Mouse (Mus musculus) neural tube, embryonic 12.5 days (tissue): ENCODE results near the gene Pknox2. TPM values are rescaled to one million over a fixed set of nuclear protein-coding genes. Genes with fewer than 3 reads are reported as not detected.
A peak's percentile ranks its signal among the peaks of the same experiment; 100 is the strongest.

Experiments used
- ATAC-seq: fragments of 200-750 bp; cut with Nextera tagmentation; 2 replicates; pipeline ENCODE4 v1.8.0; 2017; ENCODE audit warnings: low read depth, mild to moderate bottlenecking, moderate TSS enrichment, moderate library complexity; ENCODE audit not compliant: low FRiP score
- H3K27ac ChIP-seq: fragments of 300-500 bp; sonication (generic); 2 replicates; pipeline ENCODE4 v1.5.1; 2016
- H3K27me3 ChIP-seq: fragments of 300-500 bp; sonication (generic); replicated peaks from 2 replicates; pipeline ENCODE4 v1.6.1; 2016; ENCODE audit warnings: mild to moderate bottlenecking
- H3K36me3 ChIP-seq: fragments of 300-500 bp; sonication (generic); 2 replicates; pipeline ENCODE4 v1.6.1; 2016; ENCODE audit warnings: mild to moderate bottlenecking
- H3K4me1 ChIP-seq: fragments of 300-500 bp; sonication (generic); 2 replicates; pipeline ENCODE4 v1.6.1; 2016
- H3K4me2 ChIP-seq: fragments of 300-500 bp; sonication (generic); replicated peaks from 2 replicates; pipeline ENCODE4 v1.6.1; 2016; ENCODE audit warnings: mild to moderate bottlenecking
- H3K4me3 ChIP-seq: fragments of 300-500 bp; sonication (generic); 2 replicates; pipeline ENCODE4 v1.5.1; 2016
- H3K9ac ChIP-seq: fragments of 300-500 bp; sonication (generic); 2 replicates; pipeline ENCODE4 v1.6.1; 2016; ENCODE audit warnings: mild to moderate bottlenecking
- H3K9me3 ChIP-seq: fragments of 300-500 bp; sonication (generic); 2 replicates; pipeline ENCODE4 v1.6.1; 2016; ENCODE audit warnings: mild to moderate bottlenecking
- WGBS: fragments of 180-500 bp; shearing (Covaris S2); methylation state at CpG from one replicate; pipeline ENCODE4 v1.1.7; 2016; 5-methylcytosine and 5-hydroxymethylcytosine counted together
- polyA plus RNA-seq: library from polyadenylated mRNA; unstranded; fragments of >200 nt; fragmentation: Nextera tagmentation; extraction: Ambion mirVana; gene quantifications from 2 replicates; pipeline ENCODE4 v1.2.1, GENCODE M21; 2016

Pknox2 gene
- polyA plus RNA-seq, 1 experiment from 2014 or later: 45.2 TPM

- no peak overlapping the region for H3K4me3 ChIP-seq
- 54% methylated on average over 5 of the region's 5 CpGs for WGBS
- no peaks in the 10 kb centered on the region for H3K27me3 ChIP-seq
- peaks cover 8% of the 10 kb centered on the region; the same call in 1 of the 2 replicates for H3K4me1 ChIP-seq
- H3K36me3 ChIP-seq: no peaks in the 10 kb centered on the region
- no peak overlapping the region for H3K27ac ChIP-seq
- no peaks in the 10 kb centered on the region for H3K9me3 ChIP-seq
- no peak overlapping the region for H3K9ac ChIP-seq
- no peak overlapping the region for H3K4me2 ChIP-seq
- ATAC-seq: 0 out of 2 replicates have a peak, but pooled peaks have one; percentile 8
These were observed 230.3 kb downstream of the Pknox2 start for GRCm38 (mm10) chr9:36916915-36917314.

DNA sequence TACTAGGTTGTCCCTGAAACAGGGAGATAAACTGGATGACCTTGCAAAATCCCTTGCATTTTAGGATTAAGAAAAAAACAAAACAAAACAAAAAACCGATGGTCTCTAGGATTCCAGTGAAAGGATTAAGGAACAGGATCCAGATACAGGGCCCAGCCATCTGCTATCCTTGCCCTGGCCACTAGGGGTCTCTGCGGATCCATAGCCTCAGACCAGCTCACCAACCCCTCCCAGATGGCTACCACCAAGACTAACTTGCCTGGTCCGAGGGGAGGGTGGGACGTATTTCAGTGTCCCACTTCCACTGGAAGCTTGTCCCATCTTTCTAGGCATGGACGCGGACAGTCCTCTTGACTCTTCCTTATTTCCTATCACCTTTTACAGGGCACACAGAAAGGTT lies 230.8 kb downstream of the Pknox2 start:
- no peak overlapping the region for H3K27ac ChIP-seq
- no peaks in the 10 kb centered on the region for H3K36me3 ChIP-seq
- H3K27me3 ChIP-seq: no peaks in the 10 kb centered on the region
- H3K9me3 ChIP-seq: no peaks in the 10 kb centered on the region
- H3K4me1 ChIP-seq: 0 out of 2 replicates have a peak, but pooled peaks cover 3% of the 10 kb centered on the region
- no peak overlapping the region for H3K4me2 ChIP-seq
- 7% methylated on average over 6 of the region's 6 CpGs for WGBS
- peak; percentile 70 for ATAC-seq
- H3K4me3 ChIP-seq: no peak overlapping the region
- H3K9ac ChIP-seq: no peak overlapping the region

- Histone ChIP-seq H3K4me3 (no peak overlapping the region), H3K36me3 (peaks cover 29% of the 10 kb centered on the region), H3K4me2 (no peak overlapping the region), H3K4me1 (no peaks in the 10 kb centered on the region), H3K9ac (no peak overlapping the region), H3K27me3 (no peaks in the 10 kb centered on the region), H3K27ac (no peak overlapping the region), H3K9me3 (no peaks in the 10 kb centered on the region)
- ATAC-seq: 0 out of 2 replicates have a peak, but pooled peaks have one; percentile 50
- 83% methylated on average over 4 of the region's 4 CpGs for WGBS
These were observed 241.8 kb downstream of the Pknox2 start for GRCm38 (mm10) chr9:36905452-36905851.

- no peaks in the 10 kb centered on the region for H3K27me3 ChIP-seq
- no peaks in the 10 kb centered on the region for H3K9me3 ChIP-seq
- ATAC-seq: no peak
- H3K9ac ChIP-seq: no peak overlapping the region
- 91% methylated on average over 4 of the region's 4 CpGs for WGBS
- no peak overlapping the region for H3K4me3 ChIP-seq
- no peak overlapping the region for H3K27ac ChIP-seq
- H3K4me1 ChIP-seq: no peaks in the 10 kb centered on the region
- H3K36me3 ChIP-seq: peaks cover 22% of the 10 kb centered on the region
- H3K4me2 ChIP-seq: no peak overlapping the region
These were observed 246.7 kb downstream of the Pknox2 start for GRCm38 (mm10) chr9:36900464-36900863.

DNA sequence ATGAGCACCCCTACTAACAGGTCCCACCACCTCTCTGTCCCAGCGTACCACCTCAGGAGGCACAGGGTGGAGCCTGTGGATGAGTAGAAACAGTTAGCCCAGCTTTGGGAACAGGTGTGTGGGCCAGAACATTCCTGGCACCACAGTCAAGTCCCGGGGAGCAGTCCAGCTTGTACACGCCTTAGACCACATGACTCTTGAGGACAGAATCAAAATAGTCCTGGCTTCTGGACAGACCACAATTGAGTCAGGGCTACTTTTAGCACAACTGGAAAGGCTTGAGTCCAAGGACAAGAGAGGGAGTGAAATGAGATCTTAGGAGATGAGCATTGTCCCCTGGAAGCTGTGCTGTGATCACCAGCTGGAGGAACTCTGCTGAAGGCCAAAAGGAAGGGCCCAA lies 248.6 kb downstream of the Pknox2 start:
- H3K4me2 ChIP-seq: no peak overlapping the region
- H3K27me3 ChIP-seq: no peaks in the 10 kb centered on the region
- no peak for ATAC-seq
- 96% methylated on average over 3 of the region's 3 CpGs for WGBS
- H3K4me1 ChIP-seq: no peaks in the 10 kb centered on the region; the same call in 1 of the 2 replicates
- no peak overlapping the region for H3K27ac ChIP-seq
- peaks cover 24% of the 10 kb centered on the region for H3K36me3 ChIP-seq
- H3K9me3 ChIP-seq: no peaks in the 10 kb centered on the region
- no peak overlapping the region for H3K4me3 ChIP-seq
- H3K9ac ChIP-seq: no peak overlapping the region

- Histone ChIP-seq H3K4me2 (no peak overlapping the region), H3K27ac (no peak overlapping the region)
- 86% methylated on average over 8 of the region's 8 CpGs for WGBS
These were observed 252.1 kb downstream of the Pknox2 start for GRCm38 (mm10) chr9:36895009-36895693.

DNA sequence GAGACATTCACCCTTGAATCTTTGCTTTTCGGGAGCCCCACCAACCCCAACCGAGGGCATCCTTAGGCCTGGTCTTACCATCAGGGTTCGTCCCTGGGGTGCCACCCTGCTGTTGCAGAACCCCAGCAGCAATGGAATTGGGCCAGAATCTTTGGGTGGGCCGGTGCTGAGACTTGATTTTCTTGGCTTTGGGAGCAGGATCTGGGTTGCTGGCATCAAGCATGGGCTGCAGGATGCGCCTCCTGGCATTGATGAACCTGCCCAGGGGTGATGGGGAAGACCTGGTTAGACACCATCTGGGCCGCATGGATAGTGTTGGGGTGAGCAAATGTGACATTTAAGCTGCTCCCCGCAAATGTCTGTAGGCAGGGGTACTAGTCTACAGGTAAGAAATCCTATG lies 253.0 kb downstream of the Pknox2 start:
- H3K4me1 ChIP-seq: no peaks in the 10 kb centered on the region; the same call in 1 of the 2 replicates
- H3K4me2 ChIP-seq: no peak overlapping the region

More at GRCm38 (mm10) chr9:36895009-36895693, 252.1 kb downstream of the Pknox2 start:
- Histone ChIP-seq H3K27me3 (no peaks in the 10 kb centered on the region), H3K4me3 (no peak overlapping the region), H3K36me3 (peaks cover 31% of the 10 kb centered on the region), H3K9me3 (no peaks in the 10 kb centered on the region), H3K9ac (no peak overlapping the region), H3K4me1 (no peaks in the 10 kb centered on the region; the same call in 1 of the 2 replicates)
- ATAC-seq: peak; percentile 72; the same call in 1 of the 2 replicates

DNA sequence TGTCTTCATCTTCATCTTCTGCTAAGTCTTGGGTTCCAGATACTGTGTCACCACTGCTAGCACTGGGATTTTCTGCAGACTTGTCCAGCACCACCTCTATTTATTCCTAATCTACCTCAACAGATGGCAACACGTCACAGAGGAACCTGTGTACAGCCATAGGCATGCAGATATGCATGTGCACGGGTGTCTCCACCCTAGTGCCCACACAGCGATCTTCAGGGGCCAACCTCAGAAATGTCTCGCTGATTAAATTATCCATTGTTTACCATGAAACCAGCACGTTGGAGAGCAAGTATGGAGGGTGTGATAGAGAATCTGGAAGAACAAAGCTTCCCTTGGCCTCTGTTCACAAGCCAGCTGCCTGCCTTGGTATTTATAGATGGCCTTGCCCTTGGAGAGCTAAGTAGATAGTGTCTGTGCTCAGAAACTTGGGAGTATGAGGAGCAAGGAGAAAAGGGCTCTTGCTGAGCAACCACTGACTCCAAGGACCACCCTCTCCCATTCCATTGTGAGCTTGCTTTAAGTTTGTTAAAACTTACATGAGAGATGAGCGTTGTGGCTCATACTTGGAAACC lies 253.7 kb downstream of the Pknox2 start:
- no peak for ATAC-seq
- peaks cover 26% of the 10 kb centered on the region for H3K36me3 ChIP-seq
- H3K9me3 ChIP-seq: no peaks in the 10 kb centered on the region
- no peaks in the 10 kb centered on the region for H3K27me3 ChIP-seq
- WGBS: 88% methylated on average over 6 of the region's 6 CpGs
- H3K27ac ChIP-seq: no peak overlapping the region
- no peak overlapping the region for H3K4me3 ChIP-seq
- H3K4me2 ChIP-seq: no peak overlapping the region
- H3K9ac ChIP-seq: no peak overlapping the region
- no peaks in the 10 kb centered on the region; the same call in 1 of the 2 replicates for H3K4me1 ChIP-seq

More for the DNA sequence above, 253.0 kb downstream of the Pknox2 start:
- 93% methylated on average over 7 of the region's 7 CpGs for WGBS
- Histone ChIP-seq H3K36me3 (peaks cover 31% of the 10 kb centered on the region), H3K9ac (no peak overlapping the region), H3K9me3 (no peaks in the 10 kb centered on the region), H3K4me3 (no peak overlapping the region), H3K27ac (no peak overlapping the region), H3K27me3 (no peaks in the 10 kb centered on the region)
- no peak for ATAC-seq

DNA sequence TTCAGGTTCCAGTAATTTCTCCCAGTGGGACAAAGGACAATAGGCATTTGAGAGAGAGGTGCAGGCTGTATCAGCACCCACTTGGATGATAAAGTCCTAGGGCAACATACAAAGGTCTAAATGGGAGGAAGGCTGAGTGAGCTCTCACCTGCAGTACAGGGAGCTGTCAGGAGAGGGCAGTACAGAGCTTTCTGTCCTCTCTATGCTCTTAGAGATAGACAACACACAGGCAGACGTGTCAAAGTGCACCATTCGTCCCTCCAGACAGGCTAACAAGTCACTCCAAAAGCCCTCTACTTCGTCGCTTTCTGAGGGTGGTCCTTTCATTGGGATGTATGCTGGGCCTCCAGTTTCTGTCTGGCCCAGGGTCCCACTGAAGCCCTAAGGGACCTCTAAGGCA lies 256.7 kb downstream of the Pknox2 start:
- peak; percentile 17; the same call in 1 of the 2 replicates for ATAC-seq
- no peaks in the 10 kb centered on the region for H3K27me3 ChIP-seq
- no peak overlapping the region for H3K4me2 ChIP-seq
- 33% methylated on average over 4 of the region's 4 CpGs for WGBS
- no peaks in the 10 kb centered on the region for H3K9me3 ChIP-seq
- H3K4me1 ChIP-seq: no peaks in the 10 kb centered on the region; the same call in 1 of the 2 replicates
- H3K4me3 ChIP-seq: no peak overlapping the region
- H3K9ac ChIP-seq: no peak overlapping the region
- H3K27ac ChIP-seq: no peak overlapping the region
- H3K36me3 ChIP-seq: peaks cover 24% of the 10 kb centered on the region

DNA sequence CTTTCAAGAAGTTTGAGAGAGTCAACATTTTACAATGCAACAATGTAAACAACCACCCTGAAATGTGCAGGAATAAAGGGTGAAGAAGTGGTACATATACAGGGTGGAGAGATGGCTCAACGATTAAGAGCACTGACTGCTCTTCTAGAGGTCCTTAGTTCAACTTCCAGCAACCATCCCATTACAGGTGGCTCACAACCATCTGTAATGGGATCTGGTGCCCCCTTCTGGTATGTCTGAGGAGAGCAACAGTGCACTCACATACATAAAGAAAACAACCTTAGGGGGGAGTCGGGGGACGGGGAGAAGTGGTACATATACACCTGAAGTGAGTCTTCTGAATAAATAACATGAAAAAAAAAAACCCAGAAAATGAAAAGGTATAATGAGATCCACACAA lies 262.0 kb downstream of the Pknox2 start:
- ATAC-seq: no peak
- 72% methylated on average over 3 of the region's 3 CpGs for whole genome bisulfite sequencing
- no peak overlapping the region for H3K4me2 ChIP-seq
- no peak overlapping the region for H3K9ac ChIP-seq
- no peaks in the 10 kb centered on the region for H3K27me3 ChIP-seq
- H3K27ac ChIP-seq: no peak overlapping the region
- H3K4me3 ChIP-seq: no peak overlapping the region
- no peaks in the 10 kb centered on the region for H3K9me3 ChIP-seq
- H3K36me3 ChIP-seq: peaks cover 3% of the 10 kb centered on the region; the same call in 1 of the 2 replicates
- H3K4me1 ChIP-seq: peaks cover 14% of the 10 kb centered on the region

DNA sequence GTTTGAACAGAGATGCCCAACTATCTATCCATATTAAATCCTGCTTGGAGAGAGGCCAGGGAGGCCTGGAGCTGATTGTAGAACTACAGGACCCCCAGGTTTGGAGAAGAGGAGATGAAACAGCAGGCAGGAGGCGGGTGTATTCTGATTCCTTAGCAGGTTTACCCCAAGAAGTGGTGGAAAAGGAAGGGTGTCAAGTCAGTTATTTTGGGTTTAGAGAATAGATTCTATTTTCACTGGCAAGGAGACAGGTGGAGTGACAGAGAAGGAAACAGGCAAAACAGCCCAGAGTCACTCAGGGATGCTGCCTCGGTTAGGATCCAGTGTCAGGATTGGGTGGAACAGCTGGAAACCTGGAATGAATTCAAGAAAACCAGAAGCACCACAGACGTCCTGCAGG lies 263.6 kb downstream of the Pknox2 start:
- Histone ChIP-seq H3K4me2 (no peak overlapping the region), H3K4me3 (no peak overlapping the region), H3K27ac (no peak overlapping the region), H3K9ac (no peak overlapping the region), H3K4me1 (peaks cover 14% of the 10 kb centered on the region), H3K27me3 (no peaks in the 10 kb centered on the region), H3K36me3 (peaks cover 19% of the 10 kb centered on the region), H3K9me3 (no peaks in the 10 kb centered on the region)
- WGBS: 73% methylated on average over 3 of the region's 3 CpGs
- no peak for ATAC-seq

DNA sequence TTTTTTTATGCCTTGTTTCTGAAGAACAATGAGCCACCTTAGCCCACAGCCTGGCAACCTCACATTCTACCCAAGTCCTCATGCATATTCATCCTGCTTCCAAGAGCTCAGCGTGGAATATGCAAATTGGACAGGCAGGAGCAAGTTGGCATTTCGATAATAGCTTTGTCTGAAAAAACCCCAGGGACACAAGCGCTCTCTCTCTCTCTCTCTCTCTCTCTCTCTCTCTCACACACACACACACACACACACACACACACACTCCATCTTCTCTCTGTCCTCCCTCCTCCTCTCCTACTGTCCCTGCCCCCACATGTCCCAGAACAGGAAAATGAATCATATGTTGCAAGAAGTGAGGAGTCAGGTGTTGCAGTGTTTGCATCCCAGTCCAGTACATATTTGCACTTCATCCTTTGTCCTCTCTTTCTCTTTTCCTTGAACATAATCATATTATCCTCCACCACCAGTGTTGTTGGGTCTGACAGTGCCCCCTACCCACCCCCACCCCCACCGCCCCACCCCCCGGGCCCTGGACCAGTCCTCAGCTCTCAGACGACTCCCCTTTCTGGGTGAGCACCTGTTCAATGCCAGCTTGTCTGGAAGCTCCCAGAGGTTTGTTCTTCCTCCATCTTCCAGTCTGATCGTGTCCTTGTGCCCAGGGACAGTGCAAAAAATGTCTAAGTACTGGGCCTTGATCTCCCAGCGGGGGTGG lies 265.0 kb downstream of the Pknox2 start:
- Histone ChIP-seq H3K4me3 (no peak overlapping the region), H3K4me1 (peaks cover 14% of the 10 kb centered on the region), H3K27ac (0 out of 2 replicates have a peak overlapping the region, but pooled peaks have one; percentile 22), H3K9me3 (no peaks in the 10 kb centered on the region), H3K9ac (no peak overlapping the region), H3K27me3 (no peaks in the 10 kb centered on the region), H3K4me2 (peak overlapping the region; percentile 12; the same call in 1 of the 2 replicates), H3K36me3 (peaks cover 29% of the 10 kb centered on the region)
- peak; percentile 91 for ATAC-seq
- WGBS: 52% methylated on average over 8 of the region's 8 CpGs
